Mouse (Mus musculus) midbrain, embryonic 11.5 days (tissue): Measurements from ENCODE around the gene Tmem230. TPM values are rescaled to one million over a fixed set of nuclear protein-coding genes. Genes with fewer than 3 reads are reported as not detected.
"Not testable (repeated sequence)": the region's sequence is repeated elsewhere in the genome, so short reads cannot be mapped to it uniquely, and the experiment has no call there.

Experiments used
- ATAC-seq: fragments of 200-750 bp; cut with Nextera tagmentation; 2 replicates; pipeline ENCODE4 v1.8.0; 2017; ENCODE audit warnings: moderate TSS enrichment, moderate library complexity; ENCODE audit not compliant: low FRiP score
- DNase-seq: peaks from one replicate; pipeline ENCODE4 v3.0.0; 2015; ENCODE audit warnings: low spot score; ENCODE audit errors: missing footprints
- H3K27ac ChIP-seq: fragments of 300-500 bp; sonication (generic); 2 replicates; pipeline ENCODE4 v1.5.1; 2014; ENCODE audit warnings: low read depth, low read length
- H3K27me3 ChIP-seq: fragments of 300-500 bp; sonication (generic); 2 replicates; pipeline ENCODE4 v1.6.1; 2014; ENCODE audit warnings: mild to moderate bottlenecking, low read length, moderate library complexity, mixed read lengths; ENCODE audit not compliant: control insufficient read depth, insufficient read depth
- H3K36me3 ChIP-seq: fragments of 300-500 bp; sonication (generic); 2 replicates; pipeline ENCODE4 v1.6.1; 2014; ENCODE audit warnings: mild to moderate bottlenecking, low read length, moderate library complexity, mixed read lengths; ENCODE audit not compliant: control insufficient read depth, insufficient read depth
- H3K4me1 ChIP-seq: fragments of 300-500 bp; sonication (generic); 2 replicates; pipeline ENCODE4 v1.6.1; 2014; ENCODE audit warnings: low read length; ENCODE audit not compliant: control insufficient read depth, insufficient read depth
- H3K4me2 ChIP-seq: fragments of 300-500 bp; sonication (generic); 2 replicates; pipeline ENCODE4 v1.6.1; 2014; ENCODE audit warnings: mild to moderate bottlenecking, moderate library complexity
- H3K4me3 ChIP-seq: fragments of 300-500 bp; sonication (generic); 2 replicates; pipeline ENCODE4 v1.5.1; 2014; ENCODE audit warnings: low read depth, low read length
- H3K9ac ChIP-seq: fragments of 300-500 bp; sonication (generic); 2 replicates; pipeline ENCODE4 v1.6.1; 2014; ENCODE audit warnings: low read length
- H3K9me3 ChIP-seq: fragments of 300-500 bp; sonication (generic); 2 replicates; pipeline ENCODE4 v1.6.1; 2016; ENCODE audit warnings: low read length; ENCODE audit not compliant: control insufficient read depth
- WGBS: fragments of 180-500 bp; shearing (Covaris S2); extraction: QIAGEN DNeasy Blood & Tissue Kit; methylation state at CpG from one replicate; pipeline ENCODE4 v1.1.7; 2014; 5-methylcytosine and 5-hydroxymethylcytosine counted together
- polyA plus RNA-seq: library from polyadenylated mRNA; unstranded; fragments of >200 nt; fragmentation: Nextera tagmentation; extraction: Ambion mirVana; gene quantifications from 2 replicates; pipeline ENCODE4 v1.2.1, GENCODE M21; 2014

Tmem230 gene
- polyA plus RNA-seq, 1 experiment from 2014 or later: 57.1 TPM

GRCm38 (mm10) chr2:132243370-132243769 lies 4.2 kb downstream of the Tmem230 start:
- no peak overlapping the region for H3K4me3 ChIP-seq
- DNase-seq (no peak), ATAC-seq (no peak)
- WGBS: 93% methylated on average over 3 of the region's 3 CpGs
- H3K36me3 ChIP-seq: peaks cover 2% of the 10 kb centered on the region; the same call in 1 of the 2 replicates
- no peaks in the 10 kb centered on the region for H3K27me3 ChIP-seq
- no peaks in the 10 kb centered on the region for H3K9me3 ChIP-seq
- H3K27ac ChIP-seq: no peak overlapping the region
- H3K9ac ChIP-seq: no peak overlapping the region
- no peak overlapping the region for H3K4me2 ChIP-seq
- peaks cover 5% of the 10 kb centered on the region for H3K4me1 ChIP-seq

- H3K36me3 ChIP-seq, H3K27ac ChIP-seq, ATAC-seq, H3K27me3 ChIP-seq, H3K9me3 ChIP-seq, H3K4me2 ChIP-seq, H3K4me3 ChIP-seq, H3K9ac ChIP-seq, H3K4me1 ChIP-seq: not testable (repeated sequence)
- 47% methylated on average over 8 of the region's 10 CpGs for WGBS
- peak; percentile 90 for DNase-seq
These were observed 7.2 kb downstream of the Tmem230 start for GRCm38 (mm10) chr2:132240457-132240856.

GRCm38 (mm10) chr2:132239434-132239833 lies 8.2 kb downstream of the Tmem230 start:
- not testable (repeated sequence) for H3K4me3 ChIP-seq, H3K27me3 ChIP-seq, DNase-seq, H3K36me3 ChIP-seq, ATAC-seq, H3K4me2 ChIP-seq, H3K9me3 ChIP-seq, H3K9ac ChIP-seq, H3K4me1 ChIP-seq, H3K27ac ChIP-seq
- WGBS: 86% methylated on average over 3 of the region's 3 CpGs

GRCm38 (mm10) chr2:132235975-132236374 lies 11.6 kb downstream of the Tmem230 start:
- DNase-seq (no peak), ATAC-seq (no peak)
- no peaks in the 10 kb centered on the region for H3K4me1 ChIP-seq
- H3K4me2 ChIP-seq: no peak overlapping the region
- H3K4me3 ChIP-seq: no peak overlapping the region
- no peaks in the 10 kb centered on the region for H3K36me3 ChIP-seq
- H3K9ac ChIP-seq: no peak overlapping the region
- no peaks in the 10 kb centered on the region for H3K9me3 ChIP-seq
- 83% methylated on average over 7 of the region's 7 CpGs for WGBS
- no peak overlapping the region for H3K27ac ChIP-seq
- no peaks in the 10 kb centered on the region for H3K27me3 ChIP-seq

- H3K27me3 ChIP-seq: no peaks in the 10 kb centered on the region
- H3K4me3 ChIP-seq: no peak overlapping the region
- H3K9ac ChIP-seq: no peak overlapping the region
- DNase-seq (no peak), ATAC-seq (no peak)
- H3K27ac ChIP-seq: no peak overlapping the region
- H3K4me2 ChIP-seq: no peak overlapping the region
- H3K4me1 ChIP-seq: no peaks in the 10 kb centered on the region
- no peaks in the 10 kb centered on the region for H3K9me3 ChIP-seq
- no peaks in the 10 kb centered on the region for H3K36me3 ChIP-seq
- 66% methylated on average over 2 of the region's 2 CpGs for WGBS
These were observed 12.3 kb downstream of the Tmem230 start for GRCm38 (mm10) chr2:132235291-132235690.

GRCm38 (mm10) chr2:132233985-132234765 lies 13.4 kb downstream of the Tmem230 start:
- no peak overlapping the region for H3K4me3 ChIP-seq
- 86% methylated on average over 16 of the region's 16 CpGs for WGBS
- DNase-seq: no peak
- H3K27me3 ChIP-seq: no peaks in the 10 kb centered on the region
- H3K9ac ChIP-seq: no peak overlapping the region
- H3K4me2 ChIP-seq: no peak overlapping the region
- H3K27ac ChIP-seq: no peak overlapping the region
- no peak for ATAC-seq
- H3K9me3 ChIP-seq: no peaks in the 10 kb centered on the region
- no peaks in the 10 kb centered on the region for H3K36me3 ChIP-seq
- H3K4me1 ChIP-seq: no peaks in the 10 kb centered on the region

GRCm38 (mm10) chr2:132232413-132232945 lies 15.1 kb downstream of the Tmem230 start:
- no peak overlapping the region for H3K4me3 ChIP-seq
- H3K9me3 ChIP-seq: no peaks in the 10 kb centered on the region
- no peaks in the 10 kb centered on the region for H3K4me1 ChIP-seq
- H3K36me3 ChIP-seq: no peaks in the 10 kb centered on the region
- no peak overlapping the region for H3K27ac ChIP-seq
- H3K27me3 ChIP-seq: no peaks in the 10 kb centered on the region
- WGBS: 81% methylated on average over 3 of the region's 3 CpGs
- DNase-seq (no peak), ATAC-seq (no peak)
- no peak overlapping the region for H3K4me2 ChIP-seq
- no peak overlapping the region for H3K9ac ChIP-seq

GRCm38 (mm10) chr2:132224359-132224758 lies 23.2 kb downstream of the Tmem230 start:
- DNase-seq (no peak), ATAC-seq (no peak)
- WGBS: 89% methylated on average over 4 of the region's 4 CpGs
- no peak overlapping the region for H3K27ac ChIP-seq
- H3K4me2 ChIP-seq: no peak overlapping the region
- no peaks in the 10 kb centered on the region for H3K27me3 ChIP-seq
- H3K4me1 ChIP-seq: no peaks in the 10 kb centered on the region
- H3K9ac ChIP-seq: no peak overlapping the region
- no peaks in the 10 kb centered on the region for H3K36me3 ChIP-seq
- H3K9me3 ChIP-seq: no peaks in the 10 kb centered on the region
- H3K4me3 ChIP-seq: no peak overlapping the region

GRCm38 (mm10) chr2:132221611-132222073 lies 26.0 kb downstream of the Tmem230 start:
- 79% methylated on average over 11 of the region's 11 CpGs for WGBS

More at GRCm38 (mm10) chr2:132221611-132222073, 26.0 kb downstream of the Tmem230 start:
- Histone ChIP-seq H3K9me3 (no peaks in the 10 kb centered on the region), H3K9ac (no peak overlapping the region), H3K4me2 (no peak overlapping the region), H3K36me3 (no peaks in the 10 kb centered on the region), H3K27me3 (no peaks in the 10 kb centered on the region), H3K4me1 (no peaks in the 10 kb centered on the region), H3K4me3 (no peak overlapping the region), H3K27ac (no peak overlapping the region)
- no peak for DNase-seq
- ATAC-seq: no peak
